Mouse (Mus musculus): ENCODE data around the gene Dgkq.
"Not testable (repeated sequence)": the region's sequence is repeated elsewhere in the genome, so short reads cannot be mapped to it uniquely, and the experiment has no call there.

Gene Dgkq

GRCm38 (mm10) chr5:108655381-108655780, 14.1 kb downstream of the Dgkq start:
- no peak for DNase-seq (ENCODE audit: low read depth)

GRCm38 (mm10) chr5:108654444-108654990, 15.0 kb downstream of the Dgkq start:
- DNase-seq (ENCODE audit: low read depth), result no peak

GRCm38 (mm10) chr5:108653341-108653740, 16.1 kb downstream of the Dgkq start:
- DNase-seq (ENCODE audit: low read depth), result no peak

- DNase-seq (ENCODE audit: low read depth), result no peak
Measured at GRCm38 (mm10) chr5:108651823-108652222, 17.6 kb downstream of the Dgkq start.

- DNase-seq (ENCODE audit: low read depth), result no peak
Measured at GRCm38 (mm10) chr5:108651136-108651720, 18.2 kb downstream of the Dgkq start.

- DNase-seq (ENCODE audit: low read depth), result no peak
Measured at GRCm38 (mm10) chr5:108650341-108650740, 19.1 kb downstream of the Dgkq start.

- DNase-seq (ENCODE audit: low read depth), result no peak
Measured at GRCm38 (mm10) chr5:108648937-108649576, 20.4 kb downstream of the Dgkq start.

GRCm38 (mm10) chr5:108647820-108648465, 21.5 kb downstream of the Dgkq start:
- DNase-seq (ENCODE audit: low read depth), result no peak

- no peak for DNase-seq (ENCODE audit: low read depth)
Measured at GRCm38 (mm10) chr5:108647311-108647710, 22.2 kb downstream of the Dgkq start.

- DNase-seq (ENCODE audit: low read depth), result no peak
Measured at GRCm38 (mm10) chr5:108646343-108646660, 23.2 kb downstream of the Dgkq start.

- no peak for DNase-seq (ENCODE audit: low read depth)
Measured at GRCm38 (mm10) chr5:108645651-108646342, 23.7 kb downstream of the Dgkq start.

GRCm38 (mm10) chr5:108643674-108644073, 25.8 kb downstream of the Dgkq start:
- DNase-seq (ENCODE audit: low read depth), result no peak

GRCm38 (mm10) chr5:108636172-108636571, 33.3 kb downstream of the Dgkq start:
- no peak for DNase-seq (ENCODE audit: low read depth)

GRCm38 (mm10) chr5:108634088-108634487, 35.4 kb downstream of the Dgkq start:
- not testable (repeated sequence) for DNase-seq (ENCODE audit: low read depth)

- DNase-seq (ENCODE audit: low read depth), result no peak
Measured at GRCm38 (mm10) chr5:108633676-108634075, 35.8 kb downstream of the Dgkq start.

- DNase-seq (ENCODE audit: low read depth), result peak; percentile 92
Measured at GRCm38 (mm10) chr5:108629634-108630483, 39.6 kb downstream of the Dgkq start, which contains the start of the genes Gak and Tmem175. TSS of gene Gak (minus strand) at chr5:108629755. TSS of gene Tmem175 (plus strand) at chr5:108629770.

GRCm38 (mm10) chr5:108628891-108629633, 40.4 kb downstream of the Dgkq start:
- no peak for DNase-seq (ENCODE audit: low read depth)

- no peak for DNase-seq (ENCODE audit: low read depth)
Measured at GRCm38 (mm10) chr5:108626050-108626660, 43.3 kb downstream of the Dgkq start.

GRCm38 (mm10) chr5:108621870-108622269, 47.6 kb downstream of the Dgkq start:
- no peak for DNase-seq (ENCODE audit: low read depth)

GRCm38 (mm10) chr5:108610426-108610825, 59.0 kb downstream of the Dgkq start:
- no peak for DNase-seq (ENCODE audit: low read depth)
